Mouse (Mus musculus) small intestine, adult 2 months (tissue): ENCODE data around the gene Exoc2. TPM values are rescaled to one million over a fixed set of nuclear protein-coding genes. Genes with fewer than 3 reads are reported as not detected.
A peak's percentile ranks its signal among the peaks of the same experiment; 100 is the strongest.

Experiments used
- H3K27ac ChIP-seq: fragments of 200-500 bp; 2 replicates; pipeline ENCODE4 v1.5.1; 2012; ENCODE audit warnings: low read depth, low read length, control low read depth, inconsistent platforms; ENCODE audit not compliant: insufficient read depth
- H3K27me3 ChIP-seq: fragments of 200-500 bp; 2 replicates; pipeline ENCODE4 v1.6.1; 2012; ENCODE audit warnings: mild to moderate bottlenecking, moderate library complexity, low read length, inconsistent platforms; ENCODE audit not compliant: control insufficient read depth, insufficient read depth
- H3K36me3 ChIP-seq: fragments of 200-500 bp; 2 replicates; pipeline ENCODE4 v1.6.1; 2012; ENCODE audit warnings: mild to moderate bottlenecking, low read length, control low read depth, inconsistent platforms; ENCODE audit not compliant: control insufficient read depth, insufficient read depth
- H3K4me1 ChIP-seq: fragments of 200-500 bp; 2 replicates; pipeline ENCODE4 v1.6.1; 2012; ENCODE audit warnings: low read length, inconsistent platforms, mixed read lengths; ENCODE audit not compliant: control insufficient read depth, insufficient read depth, insufficient read length
- H3K4me3 ChIP-seq: fragments of 200-500 bp; 2 replicates; pipeline ENCODE4 v1.5.1; 2012; ENCODE audit warnings: low read depth, mild to moderate bottlenecking, control low read depth, inconsistent platforms, low read length, moderate library complexity
- CTCF ChIP-seq: fragments of 200-500 bp; IDR thresholded peaks from 2 replicates; pipeline ENCODE4 v1.5.1; 2012; ENCODE audit warnings: low read depth, mild to moderate bottlenecking, control low read depth, inconsistent platforms, low read length, moderate library complexity, mixed read lengths; ENCODE audit not compliant: insufficient replicate concordance, insufficient read length; ENCODE audit errors: extremely low read depth
- POLR2A ChIP-seq: fragments of 200-500 bp; IDR thresholded peaks from 2 replicates; pipeline ENCODE4 v1.6.1; 2012; ENCODE audit warnings: low read depth, mild to moderate bottlenecking, control low read depth, inconsistent platforms, low read length, moderate library complexity
- WGBS: fragments of 180-500 bp; shearing (Covaris S2); methylation state at CpG from one replicate; pipeline ENCODE4 v1.1.7; 2018; 5-methylcytosine and 5-hydroxymethylcytosine counted together
- polyA plus RNA-seq: library from polyadenylated mRNA; depleted of rRNA; stranded (reverse); fragments of >200 nt; gene quantifications from 2 replicates; pipeline ENCODE4 v1.2.3, GENCODE M21; 2012

The Exoc2 gene
- polyA plus RNA-seq, 1 experiment = 3.6 TPM

DNA sequence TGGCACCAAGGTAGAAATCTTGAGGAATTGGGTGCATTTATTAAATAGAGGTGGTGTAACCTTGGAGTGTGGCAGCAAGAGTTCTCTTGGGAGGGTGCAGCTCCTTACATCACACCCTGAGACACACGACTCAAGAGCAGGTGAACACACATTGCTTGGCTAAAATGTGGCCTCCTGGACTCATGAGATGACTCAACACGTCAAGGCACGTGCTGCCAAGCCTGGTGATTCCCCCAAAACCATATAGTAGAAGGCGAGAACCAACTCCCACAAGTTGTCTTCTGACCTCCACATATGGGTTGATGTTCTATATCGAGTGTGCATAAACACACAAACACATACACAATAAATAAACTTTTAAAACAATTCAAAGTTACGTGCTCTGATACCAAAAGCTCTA lies 25.9 kb upstream of the Exoc2 start:
- TF ChIP-seq CTCF (no peak), POLR2A (no peak)
- no peaks in the 10 kb centered on the region for H3K36me3 ChIP-seq
- no peak overlapping the region for H3K4me3 ChIP-seq
- H3K4me1 ChIP-seq = no peaks in the 10 kb centered on the region; the same call in 1 of the 2 replicates
- no peak overlapping the region for H3K27ac ChIP-seq
- H3K27me3 ChIP-seq = no peaks in the 10 kb centered on the region
- 68% methylated on average over 6 of the region's 6 CpGs for WGBS

DNA sequence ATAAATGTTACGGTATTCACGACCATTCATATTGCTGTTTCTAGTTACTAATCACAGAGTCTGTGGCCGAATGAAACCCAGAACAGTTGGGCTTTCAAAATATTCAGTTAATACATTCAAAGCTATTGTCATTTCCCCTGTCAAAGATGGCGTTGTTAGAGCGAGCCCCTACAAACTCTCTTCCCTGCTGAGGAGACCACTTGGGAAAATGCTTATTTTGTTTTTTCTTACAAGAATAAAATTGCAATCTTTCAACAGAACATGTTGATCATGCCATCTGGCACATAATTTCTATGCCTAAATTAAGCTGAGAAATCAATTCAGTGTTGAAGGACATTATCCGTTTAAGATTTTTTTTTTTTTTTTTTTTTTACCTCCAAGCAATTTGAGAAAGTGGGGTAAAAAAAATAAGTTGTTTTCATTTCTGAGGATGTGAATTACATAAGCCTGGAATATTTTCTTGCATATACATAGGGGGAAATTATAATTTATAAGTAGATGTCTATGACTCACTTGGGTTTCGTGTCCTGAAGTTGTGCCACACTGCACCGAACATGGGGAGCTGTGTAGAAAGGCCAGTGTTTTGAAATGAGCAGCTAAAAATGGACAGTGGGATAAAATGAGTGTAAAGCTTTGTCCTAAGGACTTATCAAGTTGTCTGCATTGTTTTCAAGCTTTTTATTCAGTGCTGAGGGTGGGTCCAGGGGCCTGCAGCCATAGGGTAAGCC lies 23.8 kb upstream of the Exoc2 start:
- no peaks in the 10 kb centered on the region for H3K27me3 ChIP-seq
- no peak overlapping the region for H3K27ac ChIP-seq
- 87% methylated on average over 8 of the region's 8 CpGs for WGBS
- no peaks in the 10 kb centered on the region for H3K36me3 ChIP-seq
- TF ChIP-seq CTCF (no peak), POLR2A (no peak)
- no peaks in the 10 kb centered on the region for H3K4me1 ChIP-seq
- H3K4me3 ChIP-seq = no peak overlapping the region

DNA sequence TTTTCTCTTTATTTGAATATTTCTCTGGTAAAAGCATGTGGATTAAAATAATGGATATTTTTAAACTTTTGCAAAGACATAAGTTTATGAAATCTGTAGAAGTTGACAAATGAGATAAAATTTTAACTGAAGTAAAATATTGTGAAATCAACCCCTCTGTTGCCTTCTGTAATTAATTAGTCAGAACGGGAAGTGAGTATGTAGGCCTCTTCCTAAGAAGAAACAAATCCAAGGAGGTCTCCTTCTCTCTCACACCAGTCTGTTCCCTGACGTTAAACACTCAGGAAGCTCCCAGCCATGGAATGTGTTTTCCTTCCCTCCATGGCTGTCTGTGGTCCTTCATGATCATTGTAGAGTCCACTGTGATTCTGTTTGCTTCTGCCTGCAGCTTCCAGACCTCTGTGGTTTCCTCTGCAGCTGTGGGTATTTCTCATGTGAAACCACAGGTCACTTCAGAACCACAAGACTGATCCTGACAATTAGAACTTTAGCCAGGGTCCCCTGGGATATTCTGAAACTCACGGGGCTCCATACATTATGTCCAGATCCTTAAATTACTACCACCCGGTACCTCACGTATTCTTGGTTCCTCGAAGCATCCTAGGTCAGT lies 20.5 kb upstream of the Exoc2 start:
- Histone ChIP-seq H3K4me1 (no peaks in the 10 kb centered on the region; the same call in 1 of the 2 replicates), H3K27ac (no peak overlapping the region), H3K27me3 (no peaks in the 10 kb centered on the region), H3K36me3 (no peaks in the 10 kb centered on the region), H3K4me3 (no peak overlapping the region)
- no peak for TF ChIP-seq CTCF
- no peak for TF ChIP-seq POLR2A
- 74% methylated on average over 6 of the region's 6 CpGs for WGBS

DNA sequence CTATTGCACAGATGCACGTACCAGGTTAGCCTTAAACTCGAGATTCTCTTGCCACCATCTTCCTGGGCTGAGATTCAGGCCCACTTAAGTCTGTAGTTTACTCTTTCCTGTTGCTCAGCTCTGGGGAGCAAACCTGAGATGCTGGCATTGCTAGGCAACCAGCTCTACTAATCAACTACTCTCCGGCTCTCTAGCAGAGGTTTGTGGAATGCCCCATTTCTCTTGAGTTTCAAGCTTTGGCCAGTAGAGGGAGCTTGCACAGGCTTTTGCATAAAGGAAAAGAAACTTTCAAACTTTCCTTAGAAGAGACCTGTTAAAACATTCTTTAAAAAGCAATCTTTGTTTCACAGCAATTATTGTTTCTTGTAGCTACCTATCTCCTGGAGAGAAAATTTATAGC lies 19.9 kb upstream of the Exoc2 start:
- no peaks in the 10 kb centered on the region; the same call in 1 of the 2 replicates for H3K4me1 ChIP-seq
- no peak overlapping the region for H3K4me3 ChIP-seq
- TF ChIP-seq POLR2A (no peak), CTCF (peak; percentile 33; the same call in 1 of the 2 replicates)
- WGBS = 30% methylated on average over 3 of the region's 3 CpGs
- no peaks in the 10 kb centered on the region for H3K27me3 ChIP-seq
- no peak overlapping the region for H3K27ac ChIP-seq
- no peaks in the 10 kb centered on the region for H3K36me3 ChIP-seq

DNA sequence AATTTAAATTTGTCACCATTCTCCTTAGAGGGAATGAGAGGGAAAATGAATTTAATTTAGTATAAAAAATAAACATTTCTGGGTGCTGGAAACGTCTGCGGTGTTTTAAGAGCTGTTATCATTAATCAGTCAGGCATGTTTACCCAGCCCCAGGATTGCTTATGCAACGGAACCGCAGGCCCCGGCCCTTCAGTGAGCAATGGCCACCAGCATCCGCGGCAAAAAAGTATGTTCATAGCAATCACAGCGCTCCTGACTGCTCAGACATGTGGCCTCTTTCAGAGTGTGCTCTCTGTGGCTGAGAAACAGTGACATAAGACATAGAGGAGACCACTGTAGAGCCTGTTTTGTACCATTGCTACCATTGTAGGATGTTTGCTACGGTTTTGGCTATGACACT lies 16.3 kb upstream of the Exoc2 start:
- 0 out of 2 replicates have a peak overlapping the region, but pooled peaks have one; percentile 26 for H3K27ac ChIP-seq

DNA sequence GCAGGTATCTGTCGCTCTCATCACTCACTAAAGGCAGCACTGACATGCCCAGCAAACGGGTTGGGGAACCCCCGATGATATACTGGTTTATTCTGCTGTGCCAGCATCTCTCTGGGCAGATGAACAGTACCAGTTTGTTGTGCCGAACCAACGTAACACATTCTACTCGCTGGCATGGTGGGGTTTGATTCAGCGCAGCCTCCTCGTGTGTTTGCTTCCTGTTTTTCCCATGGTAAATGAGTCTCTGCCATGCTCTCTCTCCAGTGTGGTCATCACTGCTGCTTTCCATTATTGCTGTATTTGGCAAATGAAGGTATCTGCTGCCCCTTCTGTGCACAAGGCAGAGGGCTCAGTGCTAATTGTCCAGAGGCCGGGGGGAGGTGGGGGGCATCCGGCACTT lies 15.8 kb upstream of the Exoc2 start:
- WGBS = 76% methylated on average over 10 of the region's 10 CpGs
- Histone ChIP-seq H3K4me3 (no peak overlapping the region), H3K4me1 (no peaks in the 10 kb centered on the region; the same call in 1 of the 2 replicates), H3K27me3 (no peaks in the 10 kb centered on the region), H3K36me3 (no peaks in the 10 kb centered on the region), H3K27ac (0 out of 2 replicates have a peak overlapping the region, but pooled peaks have one; percentile 11)
- no peak for TF ChIP-seq CTCF
- TF ChIP-seq POLR2A = no peak

More for the DNA sequence above, 16.3 kb upstream of the Exoc2 start:
- H3K27me3 ChIP-seq = no peaks in the 10 kb centered on the region
- TF ChIP-seq POLR2A = no peak
- no peak for TF ChIP-seq CTCF
- H3K4me1 ChIP-seq = no peaks in the 10 kb centered on the region; the same call in 1 of the 2 replicates
- WGBS = 33% methylated on average over 9 of the region's 9 CpGs
- no peaks in the 10 kb centered on the region for H3K36me3 ChIP-seq
- no peak overlapping the region for H3K4me3 ChIP-seq

DNA sequence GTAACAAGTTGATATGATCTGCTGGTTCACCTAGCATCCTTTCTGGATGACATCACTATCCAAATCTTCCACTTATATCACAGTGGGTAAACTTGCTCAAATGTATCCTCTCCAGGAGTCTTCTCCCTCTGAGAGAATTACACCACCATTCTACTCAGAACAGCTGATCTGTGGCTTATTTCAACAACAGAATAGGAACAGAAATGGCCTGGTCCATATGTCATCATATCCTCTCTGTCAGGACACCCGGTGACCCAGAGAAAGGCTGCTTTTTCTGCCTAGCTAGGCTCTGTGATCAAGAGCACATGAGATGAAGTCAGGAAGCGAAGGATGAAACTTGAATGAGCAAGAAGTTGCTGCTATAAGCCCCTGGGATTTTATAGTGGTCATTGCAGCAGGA lies 13.8 kb upstream of the Exoc2 start:
- Histone ChIP-seq H3K27me3 (no peaks in the 10 kb centered on the region), H3K36me3 (no peaks in the 10 kb centered on the region), H3K27ac (no peak overlapping the region), H3K4me3 (no peak overlapping the region), H3K4me1 (no peaks in the 10 kb centered on the region; the same call in 1 of the 2 replicates)
- WGBS = 71% methylated on average over 2 of the region's 2 CpGs
- TF ChIP-seq CTCF (no peak), POLR2A (no peak)
